Mouse (Mus musculus) urinary bladder, adult 2 months (tissue): ENCODE measurements at regions not wholly inside any gene's neighbourhood (a gene's known extent, or its start where the extent isn't known, plus 50 kb on each side); places are given as distances from the start of the nearest gene placed in this dataset.
"Not testable (repeated sequence)": the region's sequence is repeated elsewhere in the genome, so short reads cannot be mapped to it uniquely, and the experiment has no call there.

ENCODE experiments used
- DNase-seq: peaks from one replicate; pipeline ENCODE4 v3.0.0; 2022; ENCODE audit warnings: low spot score

DNA sequence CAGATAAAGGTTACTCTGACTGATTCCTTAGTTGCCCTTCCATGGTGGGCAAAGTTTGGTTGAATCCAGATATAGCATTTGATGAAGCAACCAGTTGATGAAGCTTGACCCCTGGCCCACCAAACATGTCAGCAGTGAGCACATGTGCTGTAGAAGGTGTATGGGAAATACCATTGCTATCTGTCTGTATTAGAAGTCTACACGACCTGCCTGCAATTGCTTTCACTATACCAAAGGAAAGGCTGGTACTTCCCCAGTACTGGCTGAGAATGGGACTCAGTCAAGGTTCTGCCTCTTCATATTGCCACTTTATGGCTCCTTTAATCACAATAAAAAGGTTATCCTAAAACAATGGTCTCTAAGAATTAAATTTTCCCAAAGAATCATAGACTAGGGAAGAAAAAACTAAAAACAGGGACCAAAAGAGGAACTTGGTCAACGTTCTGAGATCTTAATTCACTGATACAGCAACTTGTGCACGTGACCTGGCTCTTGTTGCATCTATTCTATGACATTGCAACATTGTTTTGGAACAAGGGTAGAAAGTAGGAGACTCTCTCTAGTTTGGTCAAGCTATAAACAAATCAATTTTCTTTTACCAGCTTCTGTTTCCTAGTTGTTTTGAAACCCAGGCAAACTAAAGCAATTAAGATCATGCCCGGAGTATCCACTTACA lies 284.0 kb downstream of the Rapgef2 start:
- no peak for DNase-seq

DNA sequence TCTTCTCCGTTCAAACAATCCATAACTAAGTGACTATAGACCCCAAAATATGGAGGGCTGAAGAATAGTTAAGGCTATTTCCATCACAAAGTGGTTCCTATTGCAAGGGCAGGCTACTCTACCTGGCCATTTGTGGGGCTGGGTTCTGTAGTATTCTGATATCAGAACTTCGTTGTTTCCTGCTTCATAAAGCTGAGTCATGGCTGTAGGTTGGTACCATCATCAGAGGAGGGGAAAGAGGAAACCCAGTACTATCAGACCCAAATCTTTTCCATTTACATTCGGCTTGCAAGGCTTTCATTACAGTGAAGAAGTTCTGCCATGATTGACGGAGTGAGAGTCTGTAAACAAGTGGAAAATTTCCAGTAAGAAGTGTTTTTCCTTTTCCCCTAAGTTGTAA lies 284.6 kb downstream of the Rapgef2 start:
- no peak for DNase-seq

DNA sequence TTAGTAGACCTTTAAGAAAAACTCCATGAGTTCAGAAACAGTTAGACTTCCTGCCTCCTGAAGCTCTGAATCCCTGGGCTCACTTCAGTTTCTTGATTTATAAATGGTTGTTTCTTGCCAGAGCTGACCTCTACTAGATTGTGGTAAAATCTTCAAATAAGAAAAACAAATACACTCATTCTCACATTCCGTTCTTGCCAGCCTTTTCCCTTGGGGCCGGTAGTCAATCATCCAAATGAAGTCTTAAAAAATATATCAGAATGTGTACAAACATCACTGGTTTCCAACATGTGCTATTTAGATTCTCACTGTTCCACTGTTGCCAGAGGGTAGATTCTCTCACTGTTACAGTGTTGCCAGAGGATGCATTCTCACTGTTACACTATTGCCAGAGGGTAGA lies 286.0 kb downstream of the Rapgef2 start:
- DNase-seq = no peak

DNA sequence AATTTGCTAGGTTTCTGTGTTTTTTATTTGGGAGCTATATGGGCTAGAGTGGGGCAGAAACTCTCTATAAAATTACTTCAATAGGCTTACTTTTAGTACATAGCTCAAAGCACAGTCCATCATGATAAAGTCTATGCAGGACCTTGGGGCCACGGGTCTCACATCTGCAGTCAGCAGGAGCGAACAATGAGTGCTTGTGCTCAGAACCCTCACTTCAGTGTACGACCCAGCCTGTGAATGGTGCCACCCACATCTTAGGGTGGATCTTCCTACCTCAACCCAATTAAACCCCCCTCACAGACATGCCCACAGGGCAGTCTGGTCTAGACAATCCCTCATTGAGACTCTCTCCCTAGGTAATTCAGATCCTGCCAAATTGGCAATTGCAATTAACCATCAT lies 286.5 kb downstream of the Rapgef2 start:
- no peak for DNase-seq

- DNase-seq = no peak
Observed at GRCm38 (mm10) chr3:78988120-78988519, 298.2 kb downstream of the Rapgef2 start.

- DNase-seq = no peak
Observed at GRCm38 (mm10) chr3:78986726-78987125, 299.6 kb downstream of the Rapgef2 start.

DNA sequence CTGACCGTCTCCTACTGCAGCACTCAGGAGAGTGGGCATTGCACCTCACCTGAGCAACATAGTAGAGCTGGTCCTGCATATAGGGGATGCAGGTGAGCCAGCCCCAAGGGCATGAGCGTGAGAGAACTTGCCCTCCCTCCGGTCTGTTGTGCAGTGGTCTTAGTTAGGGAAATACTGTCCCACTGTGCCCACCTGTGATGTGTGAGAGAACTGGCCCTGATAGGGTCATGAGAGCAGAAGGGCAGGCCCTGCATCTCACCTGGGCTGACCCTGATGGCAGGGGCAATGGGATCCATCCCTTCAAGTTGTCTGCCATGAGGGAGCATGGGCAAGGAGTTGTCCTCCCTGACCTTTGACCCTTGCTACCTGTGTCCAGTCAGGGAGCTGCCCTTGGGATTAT lies 305.3 kb downstream of the Rapgef2 start:
- no peak for DNase-seq

- DNase-seq = no peak
Observed at GRCm38 (mm10) chr3:78978781-78979180, 307.5 kb downstream of the Rapgef2 start.

DNA sequence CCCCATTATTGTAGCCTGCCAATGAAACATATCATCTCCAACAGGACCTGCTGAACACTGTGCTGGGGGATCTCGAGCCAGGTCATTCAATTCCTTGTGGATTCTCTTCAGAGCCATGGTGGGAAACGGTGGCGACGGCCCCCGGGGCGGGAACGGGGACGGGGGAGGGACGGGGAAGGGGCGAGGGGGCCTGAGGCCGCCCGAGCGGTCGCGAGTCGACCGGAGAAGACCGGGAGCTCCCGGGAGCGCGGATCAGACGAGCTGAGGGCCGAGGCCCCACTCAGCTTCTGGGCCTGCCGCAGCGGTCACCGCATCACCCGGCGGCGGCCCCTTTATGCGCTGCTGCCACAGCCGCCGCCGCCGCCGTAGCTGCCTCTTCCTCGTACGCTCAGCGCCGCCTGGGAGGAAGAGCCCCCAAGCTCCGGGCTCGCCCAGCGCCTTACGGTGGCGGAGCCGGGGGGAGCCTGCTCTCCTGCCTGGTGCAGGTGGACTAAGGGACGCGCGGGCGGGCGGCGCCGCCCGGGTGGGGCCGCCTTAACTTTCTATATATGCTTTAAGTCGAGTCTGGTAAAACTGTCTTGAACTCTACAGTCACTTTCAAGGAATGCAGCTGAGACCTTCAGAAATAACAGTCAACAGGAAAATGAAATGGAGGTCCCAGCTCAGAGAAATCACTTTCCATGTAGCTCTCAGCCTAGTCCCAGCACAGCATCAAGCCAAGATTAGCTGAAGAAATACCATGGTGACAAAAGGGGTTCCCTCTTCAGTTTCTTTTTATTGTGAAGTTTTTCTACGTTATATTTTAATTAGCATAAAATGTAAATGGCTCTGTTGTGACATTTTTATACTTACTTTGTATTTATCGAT lies 319.4 kb downstream of the Rapgef2 start:
- DNase-seq = not testable (repeated sequence)

GRCm38 (mm10) chr3:78964231-78964858 lies 322.0 kb downstream of the Rapgef2 start:
- no peak for DNase-seq

DNA sequence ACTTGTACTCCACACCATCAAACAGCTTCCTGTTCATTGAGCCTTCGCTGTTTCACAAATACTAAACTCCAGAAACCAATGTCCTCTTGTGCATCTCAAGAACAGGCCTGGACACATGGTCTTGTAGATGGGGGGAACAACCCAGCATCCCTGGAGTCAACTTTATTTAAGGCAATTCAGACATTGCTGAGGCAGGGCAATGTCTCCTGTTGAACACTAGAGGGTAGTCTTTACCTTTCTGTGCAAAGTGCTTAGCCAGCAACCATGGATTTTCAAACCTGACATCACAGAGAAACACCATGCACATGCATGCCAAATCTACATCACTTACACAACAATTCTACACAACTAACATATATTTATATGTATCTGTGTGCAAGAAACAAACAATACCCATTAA lies 327.5 kb downstream of the Rapgef2 start:
- no peak for DNase-seq

DNA sequence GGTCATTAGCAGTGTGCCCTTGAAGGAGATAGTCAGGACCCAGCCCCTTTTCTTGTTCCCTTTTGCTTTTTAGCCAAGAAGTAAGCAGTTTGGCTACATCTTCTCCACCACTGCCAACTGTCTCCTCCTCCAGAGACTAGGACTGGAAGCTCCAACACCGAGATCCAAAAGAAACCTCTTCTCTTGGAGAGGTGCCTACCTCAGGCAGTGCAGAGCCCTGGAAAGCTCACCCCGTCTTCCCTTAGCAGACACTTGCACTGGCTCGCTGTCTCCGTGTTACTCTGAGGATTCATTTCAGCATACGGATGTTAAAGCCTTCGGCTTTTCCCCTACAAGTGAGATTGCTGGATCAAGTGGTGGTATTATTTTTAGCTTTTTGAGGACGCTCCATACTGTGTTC lies 331.0 kb downstream of the Rapgef2 start:
- DNase-seq = no peak

- not testable (repeated sequence) for DNase-seq
Observed at GRCm38 (mm10) chr3:78949385-78949784, 336.9 kb downstream of the Rapgef2 start.

DNA sequence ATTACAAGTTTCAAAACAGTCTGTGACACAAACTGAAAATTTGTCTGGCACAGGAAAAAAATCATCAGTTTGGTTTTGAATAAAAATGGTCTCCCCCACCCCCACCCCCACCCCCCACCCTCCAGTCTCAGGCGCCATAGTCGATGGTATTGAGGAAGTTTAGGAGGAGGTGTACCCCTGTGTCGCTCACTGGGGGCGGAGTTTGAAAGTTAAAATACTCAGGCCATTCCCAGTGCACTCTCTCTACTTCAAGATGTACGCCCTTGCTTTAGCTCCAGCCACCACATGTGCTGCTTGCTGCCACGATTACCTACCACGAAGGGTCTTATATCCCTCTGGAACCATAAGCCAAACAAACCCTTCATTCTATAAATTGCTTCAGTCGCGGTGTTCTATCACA lies 337.6 kb downstream of the Rapgef2 start:
- no peak for DNase-seq

DNA sequence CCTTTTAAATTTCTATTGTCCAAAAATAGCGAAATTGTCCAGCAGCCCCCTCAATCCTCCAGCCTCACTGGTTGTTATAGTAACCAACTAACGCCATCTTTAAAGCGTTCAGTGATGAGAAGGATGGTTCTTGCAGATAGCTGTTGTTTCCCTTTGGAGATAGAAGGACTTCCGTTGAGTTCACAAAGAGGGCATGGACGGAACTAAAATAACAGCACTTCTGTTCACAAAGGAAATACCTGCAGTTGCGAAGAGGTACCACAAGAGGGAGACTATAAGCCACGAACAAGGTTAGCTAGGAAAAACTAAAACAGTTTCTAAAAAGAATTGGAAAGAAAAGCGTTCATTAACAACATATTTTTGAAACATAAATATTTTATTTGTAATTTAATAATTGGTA lies 338.1 kb downstream of the Rapgef2 start:
- no peak for DNase-seq

DNA sequence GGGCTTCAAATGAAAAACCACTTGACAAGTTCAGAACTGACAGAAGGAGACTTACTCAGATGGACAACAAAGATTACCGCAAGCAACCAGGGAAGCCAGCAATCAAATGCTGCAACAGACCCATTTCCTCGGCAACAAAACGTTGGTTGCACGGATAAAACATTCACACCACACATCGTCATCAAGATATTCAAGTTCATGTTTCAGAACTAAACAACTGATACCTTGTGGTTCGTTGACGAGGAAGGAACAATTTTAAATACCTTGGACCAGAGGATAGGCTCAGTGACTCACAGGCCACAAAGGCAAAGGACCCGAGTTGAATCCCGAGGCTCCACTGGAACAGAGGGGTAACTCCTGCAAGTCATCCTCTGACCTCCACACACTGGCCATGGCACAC lies 339.1 kb downstream of the Rapgef2 start:
- no peak for DNase-seq

DNA sequence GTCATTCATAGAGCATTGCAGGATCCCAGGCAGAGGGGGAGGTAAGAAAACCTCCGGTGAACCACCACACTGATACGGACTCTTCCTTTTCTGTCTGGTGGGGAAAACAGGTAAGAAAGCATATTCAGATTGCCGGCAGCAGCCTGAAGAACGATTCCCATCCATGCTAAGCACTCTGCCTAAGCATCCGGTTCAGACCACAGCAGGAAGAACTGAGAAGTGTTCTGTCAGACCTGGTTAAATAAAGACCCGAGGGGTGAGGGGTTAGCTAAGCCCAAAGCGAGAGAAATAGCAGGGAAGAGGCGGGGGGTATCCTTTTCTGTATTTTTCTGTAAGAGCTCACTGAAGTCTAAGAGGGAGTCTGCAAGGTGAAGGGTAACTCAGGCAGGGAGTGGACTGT lies 342.1 kb downstream of the Rapgef2 start:
- DNase-seq = no peak

DNA sequence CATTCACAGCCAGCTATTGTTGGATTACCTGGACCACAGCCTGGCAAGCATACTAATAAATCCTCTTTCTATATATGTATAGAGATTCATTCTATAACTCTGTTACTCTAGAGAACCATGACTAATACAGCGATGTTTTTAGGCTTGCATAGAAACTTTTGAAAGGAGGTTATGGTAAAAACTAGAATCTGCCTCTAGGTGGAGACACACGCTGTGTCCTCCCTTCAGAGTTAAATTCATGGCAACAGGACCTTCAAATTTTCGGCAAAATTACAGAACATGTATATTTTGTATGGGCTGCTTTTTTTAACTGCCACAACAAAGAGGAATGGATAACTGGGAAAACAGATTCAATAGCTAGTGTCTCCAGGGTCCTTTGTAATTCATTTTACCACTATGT lies 353.3 kb downstream of the Rapgef2 start:
- no peak for DNase-seq

GRCm38 (mm10) chr3:78919850-78920249 lies 366.5 kb downstream of the Rapgef2 start:
- no peak for DNase-seq

- peak; percentile 40 for DNase-seq
Observed at GRCm38 (mm10) chr3:78919407-78919806, 366.9 kb downstream of the Rapgef2 start.

DNA sequence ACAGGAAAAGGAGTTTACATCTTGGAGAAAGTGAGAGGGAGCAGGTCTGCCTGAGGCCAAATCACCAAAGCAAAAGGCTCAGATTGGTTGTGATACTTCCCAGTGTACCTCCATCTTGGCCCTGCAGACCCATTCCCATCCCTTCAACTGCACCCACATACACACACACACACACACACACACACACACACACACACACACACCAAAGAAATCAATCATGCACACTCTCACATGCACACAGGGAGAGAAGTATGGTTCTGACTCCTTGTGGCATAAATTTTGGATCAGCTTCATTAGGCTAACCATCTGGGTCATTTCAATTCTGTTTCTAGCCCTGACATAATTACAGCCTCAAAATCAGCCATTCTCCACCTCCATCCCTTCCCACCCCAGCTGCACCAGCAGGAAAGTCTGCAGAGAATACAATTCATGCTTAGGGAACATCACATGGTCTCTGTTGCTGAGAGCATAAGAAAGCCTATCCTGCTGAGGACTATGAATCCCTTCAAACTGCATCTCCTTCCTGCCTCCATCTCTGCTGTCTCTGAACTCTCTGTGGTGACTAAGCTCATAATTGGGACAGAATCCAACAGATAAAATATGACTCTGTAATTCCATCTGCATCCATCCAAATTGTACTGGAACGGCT lies 378.0 kb downstream of the Rapgef2 start:
- DNase-seq = no peak

- DNase-seq = no peak
Observed at GRCm38 (mm10) chr3:78907778-78908177, 378.5 kb downstream of the Rapgef2 start.
